Mouse (Mus musculus): Measurements from ENCODE around the gene Pex5l. TPM values are rescaled to one million over a fixed set of nuclear protein-coding genes. Genes with fewer than 3 reads are reported as not detected.

Pex5l gene
- polyA plus RNA-seq, 1 experiment = not detected

GRCm38 (mm10) chr3:32910071-32910551, 232.9 kb downstream of the Pex5l start:
- H3K4me1 ChIP-seq (ENCODE audit: control insufficient read depth, insufficient read depth, insufficient read length, low read length) = 0 out of 2 replicates have a peak, but pooled peaks cover 3% of the 10 kb centered on the region
- no peak overlapping the region for H3K4me3 ChIP-seq (ENCODE audit: insufficient read depth, low read depth, low read length)
- H3K27ac ChIP-seq (replicated peaks; ENCODE audit: low read depth, low read length) = no peak overlapping the region

DNA sequence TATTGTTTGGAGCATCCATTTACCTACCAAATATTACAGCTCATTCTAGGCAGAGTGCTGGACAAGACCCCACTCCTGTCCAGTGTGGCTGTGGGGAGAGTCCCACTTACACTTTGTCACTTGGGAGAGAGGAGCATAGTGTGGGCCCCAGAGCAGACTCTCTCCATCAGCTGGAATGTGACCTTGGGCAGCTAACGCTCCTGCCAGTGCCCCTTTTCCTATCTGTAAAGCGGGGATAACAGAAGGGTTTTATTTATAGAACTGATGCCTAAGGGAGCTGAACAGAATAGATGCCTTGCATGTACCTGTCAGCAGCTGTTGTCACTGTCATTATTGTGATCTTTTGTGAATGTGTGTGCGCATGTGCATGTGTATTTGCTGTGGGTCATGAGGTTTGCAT, 234.6 kb downstream of the Pex5l start:
- H3K4me3 ChIP-seq (ENCODE audit: insufficient read depth, low read depth, low read length) = no peak overlapping the region
- 0 out of 2 replicates have a peak, but pooled peaks cover 4% of the 10 kb centered on the region for H3K4me1 ChIP-seq (ENCODE audit: control insufficient read depth, insufficient read depth, insufficient read length, low read length)
- H3K27ac ChIP-seq (replicated peaks; ENCODE audit: low read depth, low read length) = no peak overlapping the region

- Histone ChIP-seq H3K4me1 (ENCODE audit: control insufficient read depth, insufficient read depth, insufficient read length, low read length) (0 out of 2 replicates have a peak, but pooled peaks cover 4% of the 10 kb centered on the region), H3K27ac (replicated peaks; ENCODE audit: low read depth, low read length) (no peak overlapping the region), H3K4me3 (ENCODE audit: insufficient read depth, low read depth, low read length) (no peak overlapping the region)
Observed at GRCm38 (mm10) chr3:32905850-32906779, 236.9 kb downstream of the Pex5l start.

DNA sequence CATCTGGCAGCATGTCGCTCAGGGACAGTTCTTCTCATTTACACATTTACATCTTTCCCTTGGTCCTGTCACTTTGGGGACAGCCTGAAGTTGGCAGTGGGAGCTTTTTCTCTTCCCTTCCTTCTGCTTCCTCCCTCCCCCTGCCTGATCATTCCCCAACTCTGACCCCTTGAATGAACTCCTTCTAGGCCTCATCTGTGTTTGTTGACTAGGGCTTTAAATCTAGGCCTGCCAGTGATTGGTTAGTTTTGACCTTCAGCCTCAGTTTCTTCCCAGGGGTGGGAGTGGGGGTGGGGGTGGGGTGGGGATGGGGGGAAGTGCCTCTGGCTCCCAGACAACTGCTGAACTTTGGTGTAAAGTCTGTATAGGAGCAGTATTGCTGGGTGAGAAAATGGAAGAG, 238.4 kb downstream of the Pex5l start:
- Histone ChIP-seq H3K4me3 (ENCODE audit: insufficient read depth, low read depth, low read length) (no peak overlapping the region), H3K4me1 (ENCODE audit: control insufficient read depth, insufficient read depth, insufficient read length, low read length) (0 out of 2 replicates have a peak, but pooled peaks cover 4% of the 10 kb centered on the region), H3K27ac (replicated peaks; ENCODE audit: low read depth, low read length) (no peak overlapping the region)

DNA sequence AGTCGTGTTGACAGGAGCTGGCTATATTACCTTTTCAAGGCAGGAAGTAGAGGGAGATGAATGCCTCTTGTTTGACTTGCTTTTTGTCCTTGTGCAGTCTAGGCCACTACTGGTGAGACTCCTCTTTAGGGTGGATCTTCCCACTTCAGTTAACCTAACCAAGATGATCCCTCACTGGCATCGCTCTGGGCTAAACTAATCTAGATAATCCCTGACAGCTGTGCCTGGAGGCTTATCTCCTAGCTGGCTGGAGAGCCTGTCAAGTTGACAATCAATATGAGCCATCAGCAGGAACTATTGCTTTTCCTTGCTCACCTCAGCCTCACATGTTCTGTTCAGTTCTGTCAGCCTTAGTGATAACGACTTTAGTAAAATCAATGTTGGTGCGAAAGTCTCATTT, 239.6 kb downstream of the Pex5l start:
- Histone ChIP-seq H3K27ac (replicated peaks; ENCODE audit: low read depth, low read length) (no peak overlapping the region), H3K4me1 (ENCODE audit: control insufficient read depth, insufficient read depth, insufficient read length, low read length) (0 out of 2 replicates have a peak, but pooled peaks cover 4% of the 10 kb centered on the region), H3K4me3 (ENCODE audit: insufficient read depth, low read depth, low read length) (no peak overlapping the region)
